Mouse (Mus musculus): ENCODE measurements at regions not wholly inside any gene's neighbourhood (a gene's known extent, or its start where the extent isn't known, plus 50 kb on each side); places are given as distances from the start of the nearest gene placed in this dataset.

GRCm38 (mm10) chr3:121104571-121105407 is 66.7 kb downstream of the Rwdd3 start:
- DNase-seq (ENCODE audit: extremely low spot score in 1 of 2, low spot score in 1 of 2) = peak; percentile 69 to 82

DNA sequence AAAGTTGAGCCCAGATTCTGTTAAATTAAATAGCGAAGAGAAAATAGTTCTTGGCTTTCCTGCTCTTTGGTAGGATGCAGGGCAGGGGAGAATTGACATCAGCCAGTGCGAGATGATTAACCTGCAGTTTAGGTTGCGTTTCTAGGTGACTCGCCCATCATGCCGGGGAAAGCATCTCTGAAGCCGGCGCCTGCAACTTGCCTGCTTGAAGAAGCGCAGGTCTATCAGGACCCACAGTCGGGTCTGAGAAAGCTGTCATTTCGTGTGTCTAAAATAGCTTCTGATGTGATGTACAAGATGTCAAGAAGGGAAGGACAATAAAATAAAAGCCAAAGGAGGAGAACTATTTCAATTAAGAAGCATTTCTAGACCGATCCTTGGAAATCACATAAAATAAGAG is 68.6 kb downstream of the Rwdd3 start:
- peak in 1 of 2 experiments; percentile 10 for DNase-seq (ENCODE audit: extremely low spot score in 1 of 2, low spot score in 1 of 2)

- no peak for DNase-seq (ENCODE audit: extremely low spot score in 1 of 2, low spot score in 1 of 2)
Measured at GRCm38 (mm10) chr3:121102120-121102519, 69.4 kb downstream of the Rwdd3 start.

- DNase-seq (ENCODE audit: extremely low spot score in 1 of 2, low spot score in 1 of 2) = no peak
Measured at GRCm38 (mm10) chr3:121100211-121100860, 71.2 kb downstream of the Rwdd3 start.

GRCm38 (mm10) chr3:121093509-121093908 is 78.0 kb downstream of the Rwdd3 start:
- peak in 1 of 2 experiments; percentile 77 for DNase-seq (ENCODE audit: extremely low spot score in 1 of 2, low spot score in 1 of 2)

DNA sequence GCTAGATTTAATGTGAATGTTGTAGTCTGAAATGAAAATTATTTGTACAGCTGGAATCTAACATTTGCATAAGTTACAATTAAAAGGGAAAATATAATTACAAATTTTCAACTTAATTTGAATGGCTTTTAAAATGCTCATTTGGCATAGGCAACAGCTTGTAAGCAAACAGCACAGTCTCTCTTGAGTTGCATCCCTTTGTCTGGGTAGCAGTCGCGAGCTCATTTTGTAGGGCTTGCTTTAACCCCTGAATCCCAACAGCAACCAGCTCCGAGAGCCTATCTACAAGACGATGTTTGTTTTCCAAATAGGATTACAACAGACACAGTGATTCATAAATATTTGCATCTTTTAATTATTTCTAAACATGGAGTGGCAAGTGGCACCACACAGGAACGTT is 82.8 kb downstream of the Rwdd3 start:
- no peak for DNase-seq (ENCODE audit: extremely low spot score in 1 of 2, low spot score in 1 of 2)

GRCm38 (mm10) chr3:121068676-121069075 is 102.8 kb downstream of the Rwdd3 start:
- no peak for DNase-seq (ENCODE audit: extremely low spot score in 1 of 2, low spot score in 1 of 2)

DNA sequence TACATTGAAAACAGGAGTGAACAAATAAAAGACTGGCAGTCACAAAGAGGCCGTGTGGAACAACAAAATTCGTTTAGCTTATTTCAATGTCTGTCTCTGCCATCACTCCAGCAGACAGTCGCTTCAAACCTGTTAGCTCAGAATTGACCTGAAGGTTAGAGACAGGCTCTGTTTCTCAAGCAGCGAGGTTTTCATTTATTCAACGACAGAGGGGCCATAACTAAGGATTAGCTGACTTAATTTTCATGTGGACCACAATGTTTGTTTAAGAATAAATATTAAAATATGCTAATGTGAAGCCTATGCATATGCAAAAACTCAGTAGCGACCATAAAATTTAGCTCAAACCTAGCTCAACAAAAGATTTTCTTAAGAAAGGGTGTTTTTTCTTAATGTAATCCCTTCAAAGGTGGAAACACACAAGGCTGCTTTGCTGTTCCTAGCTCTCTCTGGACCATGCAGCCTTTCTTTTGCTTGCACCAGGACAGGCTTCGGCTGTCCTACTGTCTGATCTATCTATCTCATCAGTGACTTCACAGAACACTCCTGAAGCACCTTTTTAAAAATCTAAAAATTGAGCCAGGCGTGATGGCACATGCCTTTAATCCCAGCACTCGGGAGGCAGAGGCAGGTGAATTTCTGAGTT is 135.5 kb downstream of the Rwdd3 start:
- DNase-seq (ENCODE audit: extremely low spot score in 1 of 2, low spot score in 1 of 2) = no peak

GRCm38 (mm10) chr3:121025546-121026157 is 145.8 kb downstream of the Rwdd3 start:
- DNase-seq (ENCODE audit: extremely low spot score in 1 of 2, low spot score in 1 of 2) = no peak

DNA sequence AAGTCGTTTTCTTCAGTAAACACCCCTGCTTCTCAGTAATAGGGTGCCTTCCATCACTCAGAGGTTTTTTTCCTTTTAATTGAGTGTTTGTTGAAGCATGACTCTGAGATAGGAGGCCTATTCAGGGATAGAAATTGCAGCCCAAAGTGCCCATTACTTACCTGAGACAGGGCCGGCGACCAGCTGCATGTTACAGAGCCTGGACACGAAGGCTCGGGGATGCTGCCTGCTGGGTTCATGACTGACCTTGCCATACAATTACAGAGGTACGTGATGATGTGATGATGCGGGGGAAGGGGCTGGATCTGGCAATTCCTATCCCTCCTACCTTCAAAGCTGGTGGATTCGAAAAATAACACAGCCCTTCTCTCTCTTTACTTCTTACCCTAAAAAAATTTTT is 146.7 kb downstream of the Rwdd3 start:
- no peak for DNase-seq (ENCODE audit: extremely low spot score in 1 of 2, low spot score in 1 of 2)

DNA sequence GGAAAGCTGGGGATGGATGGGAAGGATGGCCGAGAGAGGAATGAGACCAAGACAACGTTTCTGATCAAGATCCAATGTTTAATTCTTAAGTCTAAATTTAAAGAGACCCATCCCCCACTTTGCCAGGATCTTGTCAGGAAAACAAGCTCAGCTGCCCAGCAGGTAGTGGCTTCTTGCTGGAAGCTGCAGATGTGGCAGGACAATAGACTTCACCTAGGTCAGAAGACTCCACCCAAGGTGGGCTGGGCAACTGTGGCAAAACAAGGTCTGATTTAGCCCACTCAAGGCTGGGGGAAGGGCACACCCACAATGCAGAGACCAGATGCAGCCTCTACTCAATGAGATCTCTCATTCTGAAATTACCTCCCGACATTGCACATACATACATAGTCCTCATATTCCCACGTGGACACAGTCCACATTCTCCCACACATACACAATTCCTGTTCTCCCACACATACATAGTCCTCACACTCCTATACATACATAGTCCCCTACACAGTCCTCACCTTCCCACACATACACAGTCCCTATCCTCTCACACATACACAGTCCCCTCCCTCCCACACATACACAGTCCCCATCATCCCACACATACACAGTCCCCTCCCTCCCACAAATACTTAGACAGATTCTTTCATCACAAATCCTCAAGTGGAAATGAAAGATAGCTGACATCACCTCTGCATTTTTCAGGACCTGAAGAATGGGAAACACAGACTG is 150.2 kb downstream of the Rwdd3 start:
- no peak for DNase-seq (ENCODE audit: extremely low spot score in 1 of 2, low spot score in 1 of 2)

DNA sequence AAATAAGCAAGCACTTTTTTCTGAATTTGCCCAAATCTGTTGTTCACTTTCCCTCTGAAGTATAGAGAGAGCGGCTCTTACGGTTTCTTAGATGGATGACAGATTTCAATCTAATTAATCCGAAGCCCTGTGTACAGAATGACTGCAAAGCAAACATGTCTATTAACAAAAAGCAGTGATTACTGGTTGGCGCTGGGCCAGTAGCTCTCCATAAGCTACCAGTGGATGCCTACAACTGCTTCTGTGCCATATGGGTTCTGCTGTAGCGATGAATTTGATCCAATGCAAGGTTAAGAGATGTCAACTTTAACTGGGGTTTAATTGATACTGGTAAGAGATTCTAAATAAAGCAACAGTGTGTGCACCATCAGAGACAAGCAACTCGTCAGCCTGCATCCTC is 162.3 kb downstream of the Rwdd3 start:
- DNase-seq (ENCODE audit: extremely low spot score in 1 of 2, low spot score in 1 of 2) = peak; percentile 8 to 37

- DNase-seq (ENCODE audit: extremely low spot score in 1 of 2, low spot score in 1 of 2) = peak; percentile 28 to 32
Measured at GRCm38 (mm10) chr3:120983556-120984270, 187.8 kb downstream of the Rwdd3 start.

DNA sequence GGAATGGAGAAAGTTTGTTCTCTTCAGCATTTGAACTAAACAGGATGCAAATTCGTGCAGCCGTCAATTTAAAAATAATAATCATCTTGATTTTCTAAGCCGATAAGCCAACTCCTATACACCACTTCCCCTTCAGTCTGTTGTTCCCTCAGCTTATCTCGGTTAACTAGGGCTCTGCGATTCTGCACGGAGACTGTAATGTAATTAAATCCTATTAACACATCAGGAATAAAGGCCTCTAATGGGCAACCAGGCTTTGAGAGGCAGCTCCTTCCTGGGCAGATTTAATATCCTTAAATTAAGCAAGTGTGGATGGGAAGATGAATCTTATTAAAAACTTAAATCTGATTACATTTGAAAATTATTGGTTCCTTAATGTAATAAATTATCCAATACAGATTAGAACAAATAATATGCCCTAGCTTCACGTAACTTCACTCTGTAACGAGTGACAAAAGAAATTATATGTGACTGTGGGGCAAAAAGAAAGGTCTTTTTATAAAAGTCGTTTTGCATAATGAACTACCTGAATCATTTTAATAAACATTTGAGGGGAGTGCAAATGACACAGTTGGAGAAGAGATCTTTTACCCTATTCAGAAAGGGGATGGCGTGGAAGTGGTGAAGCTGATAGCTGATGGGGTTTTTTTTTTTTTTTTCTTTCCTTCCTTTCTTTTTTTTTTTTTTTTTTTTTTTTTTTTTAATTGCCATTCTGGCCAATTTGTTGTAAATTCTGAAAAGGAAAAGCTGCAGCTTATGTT is 188.5 kb downstream of the Rwdd3 start:
- DNase-seq (ENCODE audit: extremely low spot score in 1 of 2, low spot score in 1 of 2) = no peak

GRCm38 (mm10) chr3:120982218-120982617 is 189.3 kb downstream of the Rwdd3 start:
- DNase-seq (ENCODE audit: extremely low spot score in 1 of 2, low spot score in 1 of 2) = no peak

DNA sequence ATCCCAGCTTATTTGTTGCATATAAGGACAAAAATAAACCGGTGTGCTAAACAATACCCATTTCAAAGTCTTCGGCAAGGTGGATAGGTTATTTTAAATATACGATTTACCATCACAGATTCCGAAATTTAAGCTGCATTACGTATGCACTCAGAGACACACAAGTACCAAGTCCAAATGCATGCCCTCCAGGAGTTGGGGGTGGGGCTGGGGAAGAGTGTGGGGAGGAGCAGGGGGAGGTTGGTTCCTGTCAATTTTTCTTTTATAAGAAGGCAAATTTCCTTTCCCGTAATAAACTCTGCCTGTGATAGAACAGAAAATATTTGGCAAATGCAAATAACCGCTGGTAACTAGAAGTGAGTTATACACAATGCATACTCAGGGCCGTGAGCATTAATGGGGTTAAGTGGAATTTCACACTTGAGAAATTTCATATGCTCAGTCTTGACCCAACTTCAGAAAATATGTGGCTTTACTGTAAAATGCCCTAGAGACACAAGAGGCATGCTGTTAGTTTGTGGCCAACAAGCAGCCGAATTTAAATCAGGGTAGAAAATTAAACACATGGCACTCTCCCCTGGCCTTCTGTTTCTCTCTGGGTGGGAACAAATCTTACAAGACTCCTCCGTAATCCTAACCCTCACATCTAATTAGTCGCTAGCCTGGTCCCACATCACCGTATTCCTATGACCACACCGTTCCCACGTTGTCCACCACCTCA is 200.6 kb downstream of the Rwdd3 start:
- no peak for DNase-seq (ENCODE audit: extremely low spot score in 1 of 2, low spot score in 1 of 2)

DNA sequence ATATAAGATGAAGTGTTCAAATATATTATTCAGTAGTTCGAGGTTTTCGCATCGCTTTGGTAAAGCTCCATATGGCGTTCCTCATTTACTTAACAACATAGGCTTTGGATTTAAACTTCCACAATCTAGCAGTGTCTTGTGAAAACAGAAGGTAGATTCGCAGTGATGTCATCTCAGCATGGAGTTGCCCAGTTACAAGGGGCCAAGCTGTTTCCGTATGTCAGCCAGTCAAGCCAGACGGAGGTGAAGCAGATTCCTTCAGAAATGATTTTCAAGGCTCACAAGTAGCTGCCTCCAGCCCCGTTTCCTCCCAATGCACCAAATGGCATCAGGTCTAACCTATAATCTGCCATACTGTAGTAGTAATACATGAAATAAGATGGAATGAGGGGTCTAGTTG is 224.6 kb downstream of the Rwdd3 start:
- DNase-seq (ENCODE audit: extremely low spot score in 1 of 2, low spot score in 1 of 2) = no peak

DNA sequence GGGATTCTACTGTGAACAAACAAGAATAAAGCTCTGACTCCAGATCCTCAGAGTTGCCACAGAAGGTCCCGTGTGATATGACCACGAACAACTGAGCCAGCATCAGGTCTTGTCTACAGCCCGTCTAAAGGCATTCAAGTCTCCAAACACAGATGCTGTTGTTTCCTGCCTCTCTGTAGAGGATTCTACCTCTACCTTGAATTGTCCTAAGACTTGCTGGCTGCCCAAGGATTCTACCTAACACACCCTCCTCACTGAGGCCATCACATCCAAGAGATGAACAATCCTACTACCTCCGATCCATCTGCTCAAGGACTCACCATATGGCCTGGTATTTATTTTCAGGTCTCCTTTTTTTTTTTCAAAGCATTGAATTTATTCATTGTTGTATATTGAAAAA is 237.1 kb downstream of the Rwdd3 start:
- DNase-seq (ENCODE audit: extremely low spot score in 1 of 2, low spot score in 1 of 2) = no peak

Measured in layer of hippocampus, postnatal 25 days (tissue).